Mouse (Mus musculus) kidney, postnatal 14 days (tissue): Measurements from ENCODE around the gene Nfatc3.
"Not testable (repeated sequence)": the region's sequence is repeated elsewhere in the genome, so short reads cannot be mapped to it uniquely, and the experiment has no call there.

Source experiments
- DNase-seq: peaks from one replicate; pipeline ENCODE4 v3.0.0; 2022; ENCODE audit warnings: mixed read lengths

The Nfatc3 gene

DNA sequence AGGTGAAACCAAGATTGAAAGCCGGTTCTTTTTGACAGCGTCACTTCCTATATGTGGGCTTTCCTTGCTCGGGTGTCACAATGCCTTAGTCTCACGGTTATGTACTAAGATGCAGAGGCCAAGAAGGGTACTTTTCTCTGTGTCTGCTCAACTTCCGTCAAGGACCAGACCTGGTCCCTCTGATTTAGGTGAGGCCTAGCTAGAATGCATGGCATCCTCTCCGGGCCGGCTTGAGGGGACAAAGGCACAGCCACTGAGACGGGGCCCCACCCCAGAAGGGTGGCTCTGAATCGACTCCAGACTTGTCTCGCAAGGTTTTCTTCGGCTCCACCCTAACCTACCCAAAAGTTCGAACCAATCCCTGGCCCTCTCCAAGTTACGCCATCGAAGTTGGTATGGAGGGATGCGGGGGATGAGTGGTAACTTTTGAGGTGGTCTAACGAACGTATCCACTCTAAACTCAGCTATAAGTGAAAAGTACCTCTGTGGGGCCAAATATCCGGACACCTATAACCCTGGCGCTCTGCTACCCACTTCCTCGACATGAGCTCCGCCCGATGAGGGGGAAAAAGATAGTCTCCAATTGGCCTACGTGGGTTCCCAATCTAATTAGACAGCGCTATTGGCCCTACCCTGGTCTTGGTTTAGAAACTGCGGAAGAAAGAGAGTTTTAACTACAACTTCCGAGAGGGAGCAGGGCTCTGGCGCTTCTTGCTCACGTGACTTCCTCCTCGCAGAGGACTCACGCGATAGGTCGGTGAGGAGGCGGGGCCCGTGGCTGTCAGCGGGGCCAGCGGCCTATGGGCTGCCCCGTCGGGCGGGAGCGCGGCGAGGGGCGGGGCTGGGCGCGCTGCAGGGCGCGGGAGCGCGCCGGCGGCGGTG, at the start of gene Nfatc3:
Gene Nfatc3, plus strand, starts transcription at position 110 of the 882 bp plus-strand sequence.
- peak; percentile 98 for DNase-seq

DNA sequence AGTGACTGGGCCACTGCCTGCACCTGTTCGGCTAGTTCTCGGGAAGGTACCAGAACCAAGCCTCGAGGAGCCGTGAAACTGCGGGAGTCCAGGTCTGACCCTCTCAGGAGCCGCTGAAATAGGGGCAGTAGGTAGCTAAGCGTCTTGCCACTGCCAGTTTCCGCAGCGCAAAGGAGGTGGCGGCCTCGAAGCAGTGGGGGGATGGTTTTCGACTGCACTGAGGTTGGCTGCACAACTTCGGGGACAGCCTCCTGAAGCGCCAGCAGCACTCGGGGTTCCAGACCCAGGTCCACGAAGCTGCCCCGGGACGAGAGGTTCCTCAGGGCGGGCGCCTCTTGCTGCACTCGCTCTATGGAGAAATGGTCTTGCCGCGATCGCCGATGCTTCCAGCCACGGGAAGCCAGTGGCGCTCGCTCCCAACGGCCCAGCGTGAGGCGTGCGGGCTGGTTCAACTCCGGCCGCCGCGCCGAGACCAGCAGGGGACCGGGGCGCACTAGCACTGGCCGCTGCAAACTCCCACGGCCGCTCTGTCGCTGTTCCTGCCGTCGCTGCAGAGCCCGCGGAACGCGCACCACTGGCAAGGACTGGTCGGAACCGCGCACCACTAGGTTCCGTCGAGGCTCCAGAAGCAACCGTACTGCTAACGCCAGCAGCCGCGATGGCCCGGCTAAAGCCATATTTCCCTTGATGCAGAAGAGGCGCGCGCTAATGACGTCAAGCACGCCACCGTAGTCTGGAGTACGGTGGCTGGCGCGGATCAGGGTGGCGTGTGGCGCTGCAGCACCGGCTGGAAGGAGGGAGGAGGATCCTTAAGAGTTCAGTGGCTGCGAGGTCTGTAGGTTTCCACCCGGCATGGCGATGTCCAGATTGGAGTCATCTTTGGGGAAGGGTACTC, 47.6 kb upstream of the Nfatc3 start:
- DNase-seq, result peak; percentile 95

DNA sequence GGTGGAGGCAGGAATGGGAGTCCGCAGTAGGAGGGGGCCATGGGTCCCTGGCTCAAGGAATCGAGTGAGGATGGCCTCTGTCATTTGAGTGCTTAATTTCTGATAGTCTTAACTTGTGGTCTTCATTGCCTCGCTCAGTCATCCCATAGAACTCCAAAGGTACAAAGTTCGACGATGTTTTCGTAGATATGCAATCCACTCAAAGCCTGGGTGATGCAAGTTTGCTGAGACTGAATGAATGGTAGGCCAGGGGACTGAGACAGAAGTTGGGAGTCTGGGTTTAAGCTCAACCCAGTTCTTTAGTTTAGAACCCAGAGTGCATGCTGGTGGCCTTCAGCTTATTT, 47.0 kb upstream of the Nfatc3 start, which contains the start of gene Ddx28:
Gene Ddx28, minus strand, starts transcription at position 240 of the 344 bp plus-strand sequence.
- no peak for DNase-seq

DNA sequence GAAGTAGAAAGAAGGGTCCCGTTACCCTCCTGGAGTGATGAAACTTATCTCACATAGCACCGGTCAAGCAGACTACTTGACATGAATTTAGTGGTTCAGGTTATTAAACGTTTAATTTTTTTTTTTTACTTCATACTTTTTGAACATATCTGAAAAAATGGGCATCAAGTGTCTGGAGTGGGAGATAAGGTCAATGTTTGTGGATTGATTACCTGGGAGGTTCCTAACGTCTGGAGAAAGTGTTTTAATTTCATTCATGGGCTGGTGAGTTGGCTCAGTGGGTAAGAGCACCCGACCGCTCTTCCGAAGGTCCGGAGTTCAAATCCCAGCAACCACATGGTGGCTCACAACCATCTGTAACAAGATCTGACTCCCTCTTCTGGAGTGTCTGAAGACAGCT, 46.4 kb upstream of the Nfatc3 start:
- DNase-seq, result not testable (repeated sequence)

DNA sequence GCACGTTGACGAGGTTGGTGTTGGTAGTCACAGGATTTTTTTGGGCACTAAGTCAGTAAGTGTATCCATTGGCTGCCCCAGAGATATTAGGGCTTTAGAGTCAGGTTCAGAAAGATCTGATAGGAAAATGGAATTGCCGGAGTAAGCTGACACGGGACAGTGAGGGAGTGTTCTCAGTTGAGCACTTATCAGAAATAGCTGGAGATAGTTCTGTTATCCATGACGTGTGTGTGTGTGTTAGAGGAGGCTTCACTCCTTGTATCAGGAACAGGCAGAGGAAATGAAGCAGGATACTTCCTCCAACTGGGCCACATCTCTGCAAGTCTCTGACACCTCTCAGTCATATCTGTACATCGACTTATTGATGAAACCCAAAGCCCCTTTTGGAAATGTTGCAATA, 42.4 kb upstream of the Nfatc3 start:
- DNase-seq, result no peak

DNA sequence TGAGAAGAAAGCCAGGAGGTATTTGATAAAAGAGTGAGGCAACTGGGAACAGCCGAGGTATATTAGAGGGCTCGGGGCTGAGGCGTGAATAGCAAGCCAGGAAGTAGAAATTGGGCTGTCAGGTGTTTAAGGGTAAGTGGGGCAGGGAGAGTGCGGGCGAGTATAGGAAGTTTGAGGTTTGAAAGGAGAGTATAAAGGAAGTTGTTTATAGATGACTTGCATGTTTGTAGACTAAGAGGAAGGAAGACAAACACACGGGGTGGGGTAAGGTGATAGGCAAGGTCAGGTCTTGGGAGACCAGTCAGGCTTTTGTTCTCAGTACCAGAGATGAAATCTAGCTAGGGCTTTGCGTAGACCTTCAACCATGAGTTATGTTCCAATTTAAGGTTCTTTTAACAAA, 41.5 kb upstream of the Nfatc3 start:
- no peak for DNase-seq

DNA sequence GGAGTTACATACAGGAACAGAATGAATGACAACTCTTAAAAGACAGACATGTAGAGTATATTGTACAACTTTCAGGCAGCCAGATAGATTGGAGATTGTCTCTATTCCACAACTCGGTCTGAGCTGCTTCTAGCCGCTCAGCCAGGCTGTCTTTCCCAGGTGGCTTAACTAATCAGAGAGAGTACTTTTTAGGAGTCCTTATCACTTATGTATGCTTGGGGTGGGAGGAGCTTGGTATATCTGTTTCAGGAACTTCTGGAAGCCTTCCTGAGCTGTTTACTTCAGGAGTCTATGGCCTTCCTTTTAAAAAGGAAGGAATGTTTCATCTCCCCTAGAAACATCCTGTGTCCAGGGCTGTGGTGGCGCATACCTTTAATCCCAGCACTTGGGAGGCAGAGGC, 40.6 kb upstream of the Nfatc3 start:
- no peak for DNase-seq

DNA sequence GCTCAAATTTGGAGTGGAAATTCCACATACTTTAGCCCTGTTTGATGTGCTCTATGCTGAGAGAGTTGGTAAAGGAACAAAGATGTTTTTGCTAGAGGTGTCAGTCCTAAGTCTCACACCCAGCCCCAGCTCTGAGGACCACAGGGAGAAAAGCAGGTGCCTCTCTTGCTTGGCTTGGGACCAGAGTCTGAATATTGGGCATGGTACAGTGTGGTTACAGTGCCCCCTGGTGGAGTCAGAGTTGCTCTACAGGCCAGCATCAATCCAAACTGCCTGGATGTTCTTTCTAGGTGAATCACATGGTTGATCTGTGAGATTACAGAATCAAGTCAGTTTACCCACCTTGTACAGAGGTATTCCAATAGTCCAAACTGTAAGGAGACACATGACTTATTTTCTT, 36.2 kb upstream of the Nfatc3 start:
- peak; percentile 80 for DNase-seq

DNA sequence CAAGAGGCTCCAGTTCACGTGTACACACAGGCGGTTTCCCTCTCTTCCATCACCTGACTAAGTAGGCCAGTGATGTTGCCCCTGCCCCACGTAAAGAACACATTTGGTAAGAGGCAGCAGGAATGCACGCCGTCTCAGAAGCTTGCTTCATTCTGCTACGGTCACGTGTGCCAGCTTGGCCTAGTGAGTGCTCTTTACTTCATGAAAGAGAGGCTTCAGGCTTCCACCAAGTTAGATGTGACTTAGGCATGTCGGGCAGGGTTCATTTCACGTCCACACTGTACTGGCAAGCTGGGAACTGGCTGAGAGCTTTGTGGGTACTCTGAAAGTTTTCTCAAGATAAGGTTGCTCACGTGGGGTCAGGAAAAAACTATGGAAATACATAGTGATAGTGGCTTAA, 19.9 kb upstream of the Nfatc3 start:
- DNase-seq, result no peak

DNA sequence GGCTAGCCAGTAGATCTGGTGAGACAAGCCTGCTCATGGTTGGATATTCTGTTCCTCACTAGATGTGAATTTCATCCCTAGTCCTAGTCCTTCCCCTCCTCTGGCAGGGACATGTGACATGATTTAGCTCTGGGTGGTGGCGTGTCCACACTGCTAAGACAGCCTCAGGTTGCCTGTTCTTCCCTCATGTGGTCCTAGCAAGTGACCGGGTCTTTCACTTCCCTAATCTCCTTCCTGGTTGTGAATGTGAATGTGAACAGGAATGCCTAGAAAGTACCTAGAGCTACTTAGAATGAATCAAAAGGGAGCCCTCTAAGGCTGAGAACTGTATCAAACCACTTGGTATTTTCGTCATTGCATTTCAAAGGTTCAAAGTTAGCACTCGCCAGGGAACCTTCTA, 19.0 kb upstream of the Nfatc3 start:
- no peak for DNase-seq

DNA sequence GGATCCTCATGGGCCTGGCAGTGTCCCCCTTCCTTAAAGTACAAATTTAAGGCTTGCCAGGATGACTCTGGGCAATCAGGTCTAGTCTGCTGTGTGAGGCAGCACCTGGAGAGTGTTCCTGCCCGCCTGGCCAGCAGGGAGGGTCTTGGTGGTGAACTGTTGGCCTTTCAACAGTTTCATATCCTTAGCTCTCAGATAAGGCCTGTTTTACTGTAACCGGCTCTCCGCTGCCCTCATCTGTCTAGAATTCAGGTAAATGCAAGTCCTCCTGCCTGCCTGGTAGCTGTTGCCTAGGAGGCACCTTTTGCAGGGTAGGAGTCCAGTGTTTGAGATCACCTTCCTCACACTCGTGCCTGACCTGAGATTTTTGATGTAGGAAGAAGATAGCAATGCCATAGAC, 18.4 kb upstream of the Nfatc3 start:
- no peak for DNase-seq

DNA sequence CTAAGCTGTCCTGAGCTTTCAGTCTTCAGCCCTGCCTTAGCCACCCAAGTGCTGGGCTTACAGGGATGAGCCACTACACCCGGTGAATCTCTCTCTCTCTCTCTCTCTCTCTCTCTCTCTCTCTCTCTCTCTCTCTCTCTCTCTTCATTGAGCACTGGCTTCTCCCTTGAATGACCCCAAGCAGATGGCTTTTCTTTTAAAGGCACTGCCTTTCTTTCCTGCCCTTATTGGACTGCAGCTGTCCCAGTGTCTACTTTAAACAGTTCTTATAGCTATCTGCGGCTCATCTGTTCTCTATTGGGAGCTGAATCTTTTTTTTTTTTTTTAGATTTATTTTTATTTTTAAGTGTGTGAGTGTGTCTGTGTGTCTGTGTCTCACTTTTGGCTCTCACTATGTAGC, 15.6 kb upstream of the Nfatc3 start:
- DNase-seq, result no peak

DNA sequence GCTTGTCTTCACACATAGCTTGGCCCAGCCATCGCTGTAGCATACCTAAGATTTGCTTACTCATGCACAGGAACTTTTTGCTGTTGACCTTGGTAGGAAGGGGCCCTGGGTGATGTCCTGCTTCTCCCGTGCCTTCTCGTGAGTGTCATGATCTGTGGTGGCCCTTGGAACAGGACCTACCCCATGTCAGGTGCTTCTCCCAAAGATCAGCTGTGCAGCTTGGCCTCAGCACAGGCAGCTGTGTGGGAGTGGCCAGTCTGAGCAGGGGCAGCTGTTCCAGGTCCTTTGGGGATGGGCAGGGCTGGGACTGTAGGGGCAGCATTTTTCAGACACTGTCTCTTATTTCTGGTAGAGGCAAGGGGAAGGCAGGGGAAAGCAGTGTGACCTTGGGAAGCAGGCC, 14.5 kb upstream of the Nfatc3 start:
- no peak for DNase-seq

DNA sequence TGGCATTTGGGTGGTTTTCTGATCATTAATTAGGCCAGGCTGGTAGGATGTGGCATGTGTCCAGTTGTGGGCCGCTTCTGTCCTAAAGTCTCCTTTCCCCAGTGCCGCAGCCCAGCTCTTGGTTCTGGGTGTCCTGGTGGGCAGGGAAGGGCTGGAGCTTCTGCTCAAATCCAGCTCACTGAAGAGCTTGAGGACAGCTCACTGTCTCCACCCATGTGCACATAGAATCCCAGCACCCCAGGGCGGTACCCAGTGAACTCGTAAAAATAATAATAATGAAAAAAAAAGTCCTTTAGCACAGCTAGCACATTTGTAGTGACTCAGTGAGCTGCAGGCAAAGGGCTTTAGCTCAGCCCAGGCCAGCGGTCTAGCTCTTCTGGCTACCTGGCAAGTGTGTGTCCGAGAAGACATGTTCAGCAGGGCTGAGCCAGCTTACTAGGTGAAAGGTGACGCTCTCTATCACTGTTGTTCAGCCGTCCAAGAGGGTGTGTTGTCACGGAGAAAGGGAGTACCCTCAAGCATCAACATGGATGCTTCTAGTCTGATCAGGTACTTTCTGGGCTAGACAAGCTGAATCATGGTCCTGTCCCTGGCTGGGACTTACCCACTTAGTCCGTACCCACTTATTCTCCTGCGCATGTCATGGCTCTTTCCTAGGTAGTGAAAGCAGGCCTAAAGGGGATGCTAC, 11.6 kb upstream of the Nfatc3 start:
- DNase-seq, result no peak

DNA sequence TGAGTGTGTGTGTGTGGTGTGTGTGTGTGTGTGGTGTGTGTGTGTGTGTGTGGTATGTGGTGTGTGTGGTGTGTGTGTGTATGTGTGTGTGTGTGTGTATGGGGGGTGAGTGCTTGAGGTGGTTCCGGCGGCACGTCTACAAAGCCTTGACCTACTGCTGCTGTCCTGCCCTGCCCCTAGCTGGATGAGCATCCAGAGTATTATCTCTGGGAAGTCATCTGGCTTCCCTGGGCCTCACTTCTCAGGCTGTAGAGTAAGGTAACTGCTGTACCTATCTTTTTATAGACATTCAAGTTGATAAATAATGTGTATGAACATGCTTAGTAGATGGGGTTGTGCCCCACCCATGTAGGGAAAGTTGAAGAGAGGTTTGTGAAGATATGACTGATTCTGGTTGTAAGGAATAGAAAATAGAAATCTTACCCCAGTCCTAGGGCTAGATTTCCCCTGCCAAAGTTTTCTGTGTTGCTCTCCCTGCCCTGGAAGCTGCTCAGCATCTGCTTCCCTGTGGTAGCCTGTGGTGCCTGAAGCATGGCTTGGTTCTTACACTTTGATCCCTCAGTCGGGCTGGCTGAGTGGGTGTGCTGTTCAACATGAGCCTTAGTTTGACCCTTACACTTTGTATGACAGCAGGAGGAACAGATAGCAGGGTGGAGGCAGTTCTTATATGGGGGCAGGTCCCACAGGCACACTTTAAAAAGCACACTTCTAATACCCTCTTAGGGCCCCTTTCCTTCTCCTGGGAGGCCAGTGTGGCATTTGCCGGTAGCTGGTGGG, 10.6 kb upstream of the Nfatc3 start:
- DNase-seq, result no peak

DNA sequence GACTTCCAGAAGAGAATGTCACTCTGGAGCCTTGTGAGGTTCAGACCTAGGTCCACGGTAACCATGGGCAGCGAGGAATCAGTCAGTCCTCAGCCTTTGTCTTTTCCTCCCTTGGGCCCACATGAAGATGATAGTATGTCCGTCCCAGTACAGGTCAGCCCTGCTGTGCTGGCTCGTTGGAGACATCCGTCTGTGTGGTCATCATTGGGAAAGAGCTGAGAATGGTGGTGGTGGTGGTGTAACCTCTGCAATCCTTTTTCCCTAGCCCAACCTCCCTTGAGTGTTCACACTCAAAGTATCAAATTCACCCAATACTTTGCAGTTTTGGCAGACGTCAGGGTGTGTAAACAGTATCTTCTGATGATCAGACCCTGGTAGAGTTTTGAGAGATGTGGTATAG, 8.8 kb upstream of the Nfatc3 start:
- DNase-seq, result no peak

DNA sequence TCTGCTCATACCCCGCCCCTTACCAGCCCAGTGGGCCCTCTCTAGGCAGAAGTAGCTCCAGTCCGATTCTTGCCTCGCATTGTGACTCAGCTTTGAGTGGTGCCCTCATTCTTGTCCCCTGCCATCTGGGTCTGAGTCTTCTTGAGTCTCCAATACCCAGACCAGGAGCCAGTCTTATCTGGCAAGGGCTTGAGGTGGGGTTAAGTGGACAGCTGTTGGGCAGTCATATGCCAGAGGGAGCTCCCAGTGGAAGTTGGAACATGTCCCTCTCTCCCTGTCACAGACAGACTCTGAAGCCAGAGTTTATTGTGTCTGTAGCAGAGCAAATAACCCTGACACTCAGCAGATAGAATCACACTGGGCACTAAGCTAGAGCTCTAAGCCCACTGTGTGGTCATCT, 7.6 kb upstream of the Nfatc3 start:
- no peak for DNase-seq

DNA sequence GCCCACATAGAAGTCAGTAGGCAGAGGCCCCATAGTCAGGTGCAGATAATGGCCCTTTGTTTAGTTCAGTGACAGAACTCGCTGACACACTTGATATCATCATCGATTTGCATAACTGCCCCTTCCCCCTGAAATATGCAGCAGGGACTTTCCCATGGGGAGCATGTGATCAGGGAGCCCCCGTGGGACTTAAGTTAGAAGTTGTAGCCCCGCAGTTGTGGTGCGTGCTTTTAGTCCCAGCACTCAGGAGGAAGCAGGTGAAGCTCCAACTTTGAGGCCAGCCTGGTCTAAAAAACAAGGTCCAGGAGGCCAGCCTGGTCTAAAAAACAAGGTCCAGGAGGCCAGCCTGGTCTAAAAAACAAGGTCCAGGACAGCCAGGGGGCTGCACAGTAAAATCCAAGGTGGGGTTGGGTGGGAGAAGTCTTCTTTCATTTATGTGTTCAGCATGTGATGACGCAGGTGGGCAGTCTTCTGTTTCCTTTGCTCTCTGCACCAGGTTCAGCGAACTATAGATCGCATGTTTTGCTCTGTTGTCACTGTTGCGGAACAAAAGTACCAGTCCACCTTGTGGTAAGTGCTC, 6.0 kb upstream of the Nfatc3 start:
- DNase-seq, result no peak

DNA sequence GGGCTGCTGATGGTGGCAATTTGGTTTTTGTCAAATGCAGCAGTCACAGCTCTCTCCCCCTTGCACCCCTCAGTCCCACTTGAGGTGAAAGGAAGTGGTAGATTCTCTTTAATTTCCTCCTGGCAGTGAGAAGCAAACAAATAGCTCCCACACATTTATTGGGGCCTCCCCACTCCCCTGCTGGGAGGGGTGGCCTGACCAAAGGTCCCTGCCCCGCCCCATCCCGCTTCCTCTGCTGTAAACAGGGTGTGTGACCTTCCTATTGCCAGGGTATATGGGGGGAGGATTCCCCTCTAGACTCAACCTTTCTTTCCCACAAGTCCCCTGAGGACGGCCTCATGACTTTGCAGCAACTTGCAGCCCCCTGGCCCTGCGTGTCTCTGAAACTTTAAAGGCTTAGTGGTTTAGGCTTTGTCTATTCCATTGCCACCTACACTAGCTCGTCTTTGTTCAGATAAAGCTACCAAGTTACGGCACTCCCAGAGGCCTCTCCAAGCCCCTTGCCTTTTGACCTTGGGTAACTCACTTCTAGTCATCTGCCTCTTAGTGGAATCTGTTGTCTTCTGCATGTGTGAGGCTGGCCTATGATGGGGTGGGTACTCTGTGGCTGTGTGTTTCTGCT, 4.3 kb upstream of the Nfatc3 start:
- DNase-seq, result peak; percentile 77

DNA sequence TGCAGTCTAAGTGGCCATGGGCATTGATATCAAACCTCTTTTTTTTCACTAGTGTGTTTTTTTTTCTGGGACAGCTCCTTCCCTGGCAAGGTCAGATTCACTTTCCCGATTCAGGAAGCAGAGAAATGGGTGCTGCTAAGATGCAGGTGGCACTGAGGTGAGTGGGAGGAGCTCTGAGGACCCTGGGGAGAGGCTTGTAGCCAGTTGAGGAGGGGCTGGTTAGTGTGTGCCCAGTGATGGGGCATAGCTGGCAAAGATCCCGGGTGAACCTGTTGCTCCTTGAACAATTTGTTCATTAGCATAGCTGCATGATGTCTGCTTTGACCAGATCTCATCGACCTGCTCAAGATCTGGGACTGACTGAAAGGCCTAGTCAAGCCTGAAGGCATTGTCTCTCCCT, 3.6 kb upstream of the Nfatc3 start:
- DNase-seq, result peak; percentile 86

DNA sequence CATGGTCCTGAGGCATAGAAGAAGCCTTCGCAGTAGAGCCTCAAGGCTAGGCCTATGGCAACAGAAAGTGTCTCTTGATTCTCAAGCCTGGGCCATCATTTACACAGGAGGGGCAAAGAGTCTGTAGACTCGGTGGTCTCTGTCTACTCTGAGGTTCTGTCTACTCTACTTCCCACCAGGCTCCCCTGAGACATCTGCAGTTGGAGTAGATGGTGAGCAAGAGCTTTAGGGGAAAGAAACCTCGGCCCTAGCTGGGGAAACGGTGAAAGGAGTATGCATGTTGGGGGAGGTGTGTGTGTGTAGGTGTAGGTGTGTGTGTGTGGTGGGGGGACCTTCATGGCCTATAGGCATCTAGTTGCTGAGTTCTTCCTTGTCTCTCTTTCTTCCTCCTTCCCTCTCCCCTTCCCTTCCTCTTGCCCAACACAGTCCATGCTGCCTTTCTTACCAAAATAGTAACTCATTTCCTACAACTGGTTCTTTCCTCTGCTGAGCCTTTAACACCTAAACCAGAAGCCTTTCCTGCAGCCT, 2.1 kb upstream of the Nfatc3 start:
- DNase-seq, result no peak
